Mouse (Mus musculus): ENCODE data around the gene Slc26a3.

DNA sequence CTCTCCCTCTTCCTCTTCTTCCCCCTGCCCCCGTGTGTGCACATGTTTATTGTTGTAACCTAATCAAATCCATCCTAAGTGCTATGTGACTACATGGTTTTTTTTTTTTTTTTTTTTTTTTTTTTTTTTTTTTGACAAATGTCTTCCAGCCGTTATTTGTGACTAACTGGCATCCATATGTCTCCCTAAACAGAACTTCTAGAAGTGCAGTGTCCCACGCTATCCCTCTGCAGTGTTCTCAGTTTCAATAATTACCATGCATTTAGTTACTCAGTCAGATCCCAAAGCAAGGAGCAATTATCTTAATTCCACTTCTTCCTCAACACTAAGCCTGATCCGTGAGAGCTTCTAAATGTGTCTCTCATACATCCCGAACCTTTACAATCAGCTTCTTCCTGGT, 120.5 kb downstream of the Slc26a3 start:
- TF ChIP-seq CTCF (IDR thresholded peaks at IDR 0.05; ENCODE audit: low read depth) (no peak), EP300 (IDR thresholded peaks at IDR 0.05; ENCODE audit: low read depth) (no peak)
